Mouse (Mus musculus): ENCODE results near the gene Rusc2. TPM values are rescaled to one million over a fixed set of nuclear protein-coding genes. Genes with fewer than 3 reads are reported as not detected.
A peak's percentile ranks its signal among the peaks of the same experiment; 100 is the strongest.

The Rusc2 gene
- total RNA-seq (2021): 10 to 100 TPM; 58.6 to 63.4 TPM
- long read RNA-seq, experiment 1, full-length matches to known transcripts: 6 of 40 reads
- long read RNA-seq, experiment 1, partial matches to known transcripts: 27 of 40 reads
- long read RNA-seq, experiment 1, other reads (novel, unspliced or antisense): 7 of 40 reads
- long read RNA-seq, experiment 2, full-length matches to known transcripts: 6 of 58 reads
- long read RNA-seq, experiment 2, partial matches to known transcripts: 37 of 58 reads
- long read RNA-seq, experiment 2, other reads (novel, unspliced or antisense): 15 of 58 reads

DNA sequence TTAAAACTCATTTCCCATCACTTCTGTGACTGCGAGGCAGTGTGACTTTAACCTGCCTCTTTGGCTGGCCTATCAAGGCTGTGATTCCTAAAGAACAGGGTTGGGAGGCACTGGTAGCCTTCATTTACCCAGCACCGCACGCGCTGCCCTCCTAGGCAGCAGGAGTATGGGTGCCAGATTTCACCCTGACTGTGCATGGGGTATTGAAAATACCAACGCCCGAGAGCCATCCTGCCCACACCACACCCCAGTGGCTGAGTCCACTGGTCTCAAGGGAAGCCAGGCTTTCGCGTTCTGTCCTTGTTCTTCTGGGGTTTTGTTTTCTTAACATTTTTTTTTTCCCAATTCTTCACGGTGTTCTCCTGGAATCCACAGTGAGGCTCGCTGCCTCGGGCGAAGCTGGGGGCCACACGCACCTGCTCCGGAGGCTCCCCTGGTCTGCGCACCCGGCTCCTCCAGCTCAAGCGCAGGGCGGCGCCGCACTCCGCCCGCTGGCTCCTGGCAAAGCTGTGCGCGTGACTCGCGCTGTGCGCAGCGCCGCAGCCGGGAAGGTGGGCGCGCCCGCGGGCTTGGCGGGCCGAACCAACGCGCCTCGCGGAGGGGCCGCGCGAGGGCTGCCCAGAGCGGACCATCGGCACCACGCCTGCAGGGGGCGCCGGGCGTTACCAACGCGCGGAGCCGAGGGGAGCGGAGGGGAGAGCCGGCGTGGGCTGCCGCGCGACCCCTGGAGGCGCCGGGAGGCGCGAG is at the start of gene Rusc2:
Gene Rusc2 (plus strand): TSS at position 572 of the 747 bp plus-strand sequence.
- peak; percentile 88 to 91 for DNase-seq (ENCODE audit: low spot score in 2 of 2)

DNA sequence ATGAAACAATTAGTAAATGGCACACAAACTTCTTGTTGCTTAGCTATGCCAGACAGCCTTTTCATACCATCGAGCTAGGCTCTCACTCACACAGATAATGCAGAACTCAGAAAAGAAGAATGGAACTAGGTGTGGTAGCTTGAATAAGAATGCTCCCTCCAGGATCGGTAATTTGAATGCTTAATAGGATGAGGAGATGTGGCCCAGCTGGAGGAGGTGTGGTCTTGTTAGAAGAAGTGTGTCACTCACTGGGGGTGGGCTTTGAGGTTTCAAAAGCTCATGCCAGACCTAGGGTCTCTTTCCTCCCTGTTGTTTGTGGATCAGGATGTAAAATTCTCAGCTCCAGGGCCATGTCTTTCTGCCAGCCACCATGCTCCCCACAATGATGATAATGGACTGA is 47.0 kb upstream of the Rusc2 start:
- no peak for DNase-seq (ENCODE audit: low spot score in 2 of 2)

DNA sequence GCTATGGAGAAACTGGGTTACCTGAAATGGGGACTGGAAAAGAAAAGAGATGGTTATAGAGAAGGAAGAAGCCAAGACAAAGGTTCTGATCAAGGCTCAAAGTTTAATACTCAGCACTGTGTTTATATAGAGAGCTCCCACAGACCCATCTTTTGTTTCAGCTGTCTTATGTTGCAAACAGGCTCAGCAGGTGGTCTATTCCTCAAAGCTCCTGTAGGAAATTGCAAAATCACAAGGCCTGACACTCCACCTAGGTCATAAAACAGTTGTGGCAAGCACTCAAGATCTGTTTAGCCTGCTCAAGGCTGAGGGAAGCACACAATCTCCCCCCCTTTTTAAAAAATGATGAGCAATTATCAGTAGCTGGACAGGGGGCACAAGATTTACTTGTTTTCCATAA is 45.6 kb upstream of the Rusc2 start:
- no peak for DNase-seq (ENCODE audit: low spot score in 2 of 2)

DNA sequence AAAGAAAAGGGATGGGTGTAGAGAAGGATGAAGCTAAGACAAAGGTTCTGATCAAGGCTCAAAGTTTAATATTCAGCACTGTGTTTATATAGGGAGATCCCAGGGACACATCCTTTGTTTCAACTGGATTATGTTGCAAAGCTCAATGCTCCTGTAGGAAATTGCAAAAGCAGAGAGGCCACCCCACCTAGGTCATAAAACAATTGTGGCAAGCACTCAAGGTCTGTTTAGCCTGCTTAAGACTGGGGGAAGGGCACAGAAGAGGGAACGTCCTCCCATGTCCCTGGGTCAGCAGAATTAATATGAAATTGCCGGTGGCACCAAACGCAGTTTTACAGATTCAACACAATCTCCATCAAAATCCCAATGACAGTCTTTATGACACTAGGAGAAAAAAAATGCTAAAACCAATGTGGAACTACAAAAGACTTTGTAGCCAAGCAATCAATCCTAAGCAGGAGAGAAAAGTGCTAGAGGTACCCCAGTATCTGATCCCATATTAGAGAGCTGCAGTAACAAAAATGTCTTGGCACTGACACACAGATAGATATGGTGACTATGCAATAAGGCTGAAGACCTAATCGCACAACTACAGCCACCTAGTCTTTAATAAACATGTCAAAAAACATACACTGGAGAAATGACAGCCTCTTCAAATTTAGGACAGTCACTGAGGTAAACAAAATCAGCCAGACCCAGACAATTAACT is 41.5 kb upstream of the Rusc2 start:
- no peak for DNase-seq (ENCODE audit: low spot score in 2 of 2)

DNA sequence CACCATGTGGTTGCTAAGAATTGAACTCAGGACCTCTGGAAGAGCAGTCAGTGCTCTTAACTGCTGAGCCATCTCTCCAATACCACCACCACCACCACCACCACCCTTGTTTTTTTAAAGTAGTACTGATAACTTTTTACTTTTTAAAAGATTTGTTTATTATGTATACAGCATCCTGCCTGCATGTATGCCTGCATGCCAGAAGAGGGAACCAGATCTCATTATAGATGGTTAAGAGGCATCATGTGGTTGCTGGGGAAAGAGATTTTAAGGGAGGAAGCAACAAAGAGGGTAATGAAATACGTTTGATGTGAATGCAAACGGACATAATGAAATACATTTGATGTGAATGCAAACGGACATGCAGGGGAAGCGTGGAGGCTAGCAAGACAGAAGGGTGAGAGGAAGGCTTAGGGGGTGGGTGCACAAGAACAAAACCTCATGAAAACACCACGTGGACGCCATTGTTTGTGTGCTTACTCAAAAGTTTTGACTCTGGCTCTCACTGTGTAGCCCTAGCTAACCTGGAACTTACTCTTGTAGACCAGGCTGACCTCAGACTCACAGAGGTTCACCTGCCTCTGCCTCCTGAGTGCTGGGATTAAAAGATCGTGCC is 40.4 kb upstream of the Rusc2 start:
- no peak for DNase-seq (ENCODE audit: low spot score in 2 of 2)

DNA sequence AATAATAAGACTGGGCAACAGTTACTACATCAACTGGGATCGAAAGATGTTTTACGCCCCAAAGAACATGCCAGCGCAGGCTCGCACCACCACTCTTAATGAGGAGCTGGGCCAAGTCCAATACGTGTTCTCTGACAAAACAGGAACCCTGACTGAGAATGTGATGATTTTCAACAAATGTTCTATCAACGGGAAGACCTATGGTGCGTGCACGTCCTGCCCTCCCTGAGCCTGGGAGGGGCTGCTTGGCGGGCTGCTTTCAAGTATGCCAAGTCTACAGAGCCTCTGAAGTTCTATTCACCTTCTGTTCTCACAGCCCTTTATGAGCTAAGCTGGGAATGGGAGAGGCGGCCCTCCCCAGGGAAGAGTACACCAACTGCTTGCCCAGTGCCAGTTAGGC is 39.3 kb upstream of the Rusc2 start:
- no peak for DNase-seq (ENCODE audit: low spot score in 2 of 2)

DNA sequence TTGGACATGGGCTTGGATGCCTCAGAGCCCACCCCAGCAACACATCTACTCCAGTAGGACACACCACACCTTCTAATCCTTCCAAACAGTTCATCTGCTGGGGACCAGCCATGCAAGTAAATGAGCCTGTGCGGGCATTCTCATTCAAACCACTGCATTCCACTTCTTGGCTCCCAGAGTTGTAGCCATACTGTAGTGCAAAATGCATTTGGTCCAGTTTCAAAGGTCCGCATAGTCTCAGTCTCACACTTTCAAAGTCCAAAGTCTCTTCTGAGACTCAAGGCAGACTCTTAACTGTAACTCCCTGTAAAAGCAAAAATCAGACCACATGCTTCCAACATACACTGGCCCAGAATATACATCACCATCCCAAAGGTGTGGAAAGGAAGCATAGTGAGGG is 36.8 kb upstream of the Rusc2 start:
- DNase-seq (ENCODE audit: low spot score in 2 of 2): no peak

DNA sequence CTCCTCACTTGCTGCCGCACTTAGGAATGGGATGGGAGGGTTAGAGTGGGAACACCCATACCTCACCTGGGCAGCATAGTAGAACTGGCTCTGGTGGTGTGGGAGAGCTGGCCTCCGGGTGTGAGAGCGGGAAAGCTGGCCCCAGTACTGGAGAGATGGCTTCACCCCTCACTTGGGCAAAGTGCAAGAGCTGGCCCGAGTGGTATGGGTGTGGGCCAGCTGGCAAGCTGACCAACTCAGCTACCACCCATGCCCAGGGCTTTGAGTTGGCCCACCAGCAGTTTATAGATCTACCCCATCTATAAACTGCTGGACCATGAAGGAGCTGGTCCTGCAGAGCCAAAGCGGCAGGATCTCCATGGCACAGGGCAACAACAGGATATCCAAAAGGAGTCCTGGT is 32.6 kb upstream of the Rusc2 start:
- DNase-seq (ENCODE audit: low spot score in 2 of 2): no peak

DNA sequence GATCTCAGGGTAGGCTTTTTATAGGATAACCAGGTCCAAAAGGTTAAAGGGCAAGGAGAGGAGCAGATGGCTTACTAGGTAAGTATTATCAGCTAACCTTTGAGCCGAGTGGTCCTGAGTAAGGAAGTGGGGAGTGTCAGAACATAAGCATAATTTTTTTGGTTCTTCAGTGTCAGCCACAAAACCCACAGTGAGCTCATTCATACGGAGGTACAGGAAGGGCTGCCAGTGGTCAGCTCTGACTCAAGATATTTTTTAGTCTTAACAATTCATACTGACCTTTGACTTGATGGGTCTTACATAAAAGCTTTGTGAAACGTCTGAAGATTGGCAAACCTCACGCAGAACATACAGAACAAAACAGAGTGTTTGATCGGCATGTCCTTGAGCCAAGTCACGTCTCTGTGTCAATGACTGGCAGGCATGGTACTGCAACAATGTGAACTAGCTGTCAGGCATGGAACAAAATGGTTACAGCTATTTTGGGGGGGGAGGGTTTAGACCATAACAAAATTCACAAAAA is 31.7 kb upstream of the Rusc2 start:
- no peak for DNase-seq (ENCODE audit: low spot score in 2 of 2)

DNA sequence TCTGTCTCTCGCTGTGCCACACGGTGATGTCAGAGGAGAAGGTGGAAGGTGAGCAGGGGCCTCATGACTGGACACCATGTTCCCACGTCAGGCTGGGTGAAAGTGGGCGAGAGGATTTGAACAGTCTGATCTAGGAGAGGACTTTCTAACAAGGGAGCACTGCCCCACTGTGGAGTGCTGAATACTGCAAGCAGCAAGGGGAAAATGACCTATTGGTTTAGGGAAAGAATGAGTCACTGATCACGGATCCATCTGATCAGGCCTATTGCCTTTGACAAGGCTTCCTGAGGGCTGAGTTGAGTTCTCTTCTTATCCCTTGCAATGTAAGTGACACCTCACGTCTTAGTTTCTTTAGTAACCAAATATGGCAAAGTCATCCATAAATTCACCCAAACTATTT is 28.1 kb upstream of the Rusc2 start:
- DNase-seq (ENCODE audit: low spot score in 2 of 2): no peak

DNA sequence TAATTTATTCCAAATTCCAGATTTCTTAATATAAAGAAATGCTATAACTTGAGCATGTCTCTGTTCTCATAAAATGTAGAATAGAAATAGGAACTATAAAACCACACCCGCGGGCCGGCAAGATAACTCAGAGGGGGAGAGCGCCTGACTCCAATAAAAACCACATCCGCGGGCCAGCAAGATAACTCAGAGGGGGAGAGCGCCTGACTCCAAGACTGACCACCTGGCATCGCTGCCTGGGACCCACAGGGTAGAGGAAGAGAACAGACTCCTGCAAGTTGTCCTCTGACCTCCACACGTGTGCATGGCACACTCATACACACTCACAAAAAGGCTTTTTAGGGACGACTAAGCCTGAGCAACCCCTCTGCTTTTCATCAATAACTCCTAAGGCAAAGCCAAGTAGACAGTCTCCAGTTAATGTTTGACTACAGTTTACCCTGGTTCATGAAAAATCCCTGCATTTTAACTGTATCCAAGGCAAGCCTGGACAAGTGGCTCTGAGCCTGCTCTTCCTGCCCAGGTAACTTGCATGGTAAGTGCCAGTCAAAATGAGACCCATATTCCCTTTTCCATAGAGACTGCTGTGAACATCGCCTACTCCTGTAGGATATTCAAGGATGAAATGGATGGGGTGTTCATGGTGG is 16.7 kb upstream of the Rusc2 start:
- no peak for DNase-seq (ENCODE audit: low spot score in 2 of 2)

DNA sequence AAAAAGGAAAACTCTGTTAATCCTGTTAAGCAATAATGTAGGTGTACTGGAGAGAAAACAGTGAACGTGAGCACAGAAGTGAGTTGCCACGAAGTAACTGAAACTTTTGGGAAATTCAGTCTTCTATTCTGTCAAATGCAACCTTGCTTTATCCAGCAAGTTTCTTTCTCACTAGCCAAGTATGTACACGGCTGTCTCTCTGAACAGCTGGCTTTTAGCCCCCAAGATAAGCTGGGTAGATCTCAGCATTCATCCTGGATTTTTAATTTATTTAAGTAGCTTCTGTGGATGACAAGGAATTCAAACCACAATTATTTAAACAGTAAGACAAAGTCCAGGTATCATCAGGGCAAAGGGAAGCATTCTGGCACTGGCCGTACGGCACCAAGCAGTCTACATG is 14.5 kb upstream of the Rusc2 start:
- DNase-seq (ENCODE audit: low spot score in 2 of 2): no peak

DNA sequence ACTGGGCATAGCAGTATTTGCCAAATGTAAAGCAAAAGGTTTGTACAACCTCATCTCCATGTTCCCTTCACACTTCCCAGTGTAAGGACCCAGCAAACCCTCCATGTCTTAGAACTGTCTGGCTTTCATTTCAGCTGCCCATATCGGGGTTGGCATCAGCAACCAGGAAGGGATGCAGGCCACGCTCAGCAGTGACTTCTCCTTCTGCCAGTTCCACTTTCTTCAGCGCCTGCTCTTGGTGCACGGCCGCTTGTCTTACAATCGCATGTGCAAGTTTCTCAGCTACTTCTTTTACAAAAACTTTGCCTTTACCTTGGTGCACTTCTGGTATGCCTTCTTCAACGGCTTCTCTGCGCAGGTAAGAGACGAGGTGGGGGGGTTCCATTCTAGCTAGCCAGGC is 14.0 kb upstream of the Rusc2 start:
- no peak for DNase-seq (ENCODE audit: low spot score in 2 of 2)

DNA sequence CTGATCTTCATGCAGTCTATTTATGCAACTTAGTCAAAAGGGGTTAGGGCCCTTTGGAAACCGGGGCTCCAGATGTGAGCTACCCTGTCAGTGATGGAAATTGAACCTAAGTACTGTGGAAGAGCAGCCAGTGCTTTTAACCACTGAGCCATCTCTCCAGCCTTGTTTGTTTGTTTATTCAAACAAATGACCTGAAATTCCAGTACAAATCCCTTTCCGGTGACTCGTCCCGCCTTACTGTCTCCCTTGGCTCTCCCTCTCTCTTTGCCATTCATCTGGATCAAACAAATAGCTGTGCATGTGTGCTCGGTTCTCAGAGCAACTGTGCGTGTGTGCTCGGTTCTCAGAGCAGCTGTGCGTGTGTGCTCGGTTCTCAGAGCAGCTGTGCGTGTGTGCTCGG is 10.4 kb upstream of the Rusc2 start:
- no peak for DNase-seq (ENCODE audit: low spot score in 2 of 2)

DNA sequence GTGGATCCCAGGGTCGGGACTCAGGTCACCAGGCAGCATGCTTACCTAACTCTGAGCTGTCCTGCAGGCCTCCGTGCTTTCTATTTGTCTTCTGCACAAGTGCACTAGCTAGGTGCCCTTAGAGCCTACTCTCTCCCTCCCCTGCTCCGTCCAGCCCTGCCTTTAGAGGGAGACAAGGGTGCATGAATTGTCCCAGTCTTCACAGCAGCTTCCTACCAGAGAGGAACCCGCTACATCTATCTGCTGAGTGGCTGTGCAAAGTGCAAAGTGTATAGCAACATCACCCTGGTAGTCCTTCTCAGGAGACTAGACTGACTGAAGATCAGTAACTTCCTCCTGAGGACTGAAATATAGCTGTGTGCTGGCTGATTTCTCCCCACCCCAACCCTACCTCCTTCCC is 9.6 kb upstream of the Rusc2 start:
- no peak for DNase-seq (ENCODE audit: low spot score in 2 of 2)

DNA sequence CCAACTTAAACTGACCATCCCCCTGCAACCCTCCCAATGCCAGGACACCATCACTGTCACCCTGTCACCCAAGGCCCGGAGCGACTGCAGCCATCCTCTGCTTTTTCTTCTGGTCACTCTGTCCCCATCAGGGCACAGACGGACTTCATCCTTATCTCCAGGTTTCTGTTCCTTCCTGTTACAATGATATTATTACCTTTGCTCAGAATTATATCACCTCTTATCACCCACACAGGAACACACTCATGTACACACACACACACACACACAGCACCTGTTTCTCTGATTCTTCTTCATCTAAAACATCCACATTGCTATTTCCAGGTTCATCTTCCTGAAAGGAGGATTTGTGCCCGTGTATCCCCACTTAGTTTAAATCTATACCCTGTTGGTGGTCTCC is 7.5 kb upstream of the Rusc2 start:
- no peak for DNase-seq (ENCODE audit: low spot score in 2 of 2)

DNA sequence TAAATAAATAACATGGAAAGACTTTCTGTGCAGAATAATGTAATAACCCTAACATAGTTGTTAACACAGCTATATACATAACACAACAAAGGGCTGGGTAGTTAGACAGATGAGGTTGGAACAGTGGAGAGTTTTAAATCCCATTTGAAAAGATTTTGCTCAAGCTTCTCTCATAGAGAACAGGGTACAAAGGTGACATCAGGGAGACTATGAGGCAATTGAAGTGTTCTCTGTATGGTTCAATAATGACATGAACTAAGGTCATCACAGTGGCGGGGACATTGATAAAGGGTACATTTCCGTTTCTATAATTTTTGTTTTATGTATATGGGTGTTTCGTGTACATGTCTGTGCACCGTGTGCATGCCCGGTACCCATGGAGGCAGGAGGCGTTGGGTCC is 2.2 kb upstream of the Rusc2 start:
- DNase-seq (ENCODE audit: low spot score in 2 of 2): no peak

DNA sequence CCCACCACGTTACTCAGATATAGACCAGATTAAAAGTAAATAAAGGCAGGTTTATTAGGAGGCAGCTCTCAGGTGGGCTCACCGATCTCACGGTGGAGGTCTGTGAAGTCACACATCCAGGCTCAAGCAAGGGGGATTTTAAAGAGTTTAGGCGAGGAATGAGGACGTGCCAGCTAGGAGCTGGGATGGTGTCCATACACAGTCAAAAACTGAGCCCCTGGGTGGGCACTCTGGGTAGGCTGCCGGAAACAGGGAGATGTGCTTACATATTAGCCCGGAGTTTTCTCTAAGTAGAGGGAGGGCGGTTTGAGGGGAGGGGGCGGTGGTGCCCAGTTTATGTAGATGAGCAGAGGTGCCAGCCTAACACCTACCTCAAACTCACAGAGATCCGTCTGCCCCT is 828 bp upstream of the Rusc2 start:
- DNase-seq (ENCODE audit: low spot score in 2 of 2): no peak

DNA sequence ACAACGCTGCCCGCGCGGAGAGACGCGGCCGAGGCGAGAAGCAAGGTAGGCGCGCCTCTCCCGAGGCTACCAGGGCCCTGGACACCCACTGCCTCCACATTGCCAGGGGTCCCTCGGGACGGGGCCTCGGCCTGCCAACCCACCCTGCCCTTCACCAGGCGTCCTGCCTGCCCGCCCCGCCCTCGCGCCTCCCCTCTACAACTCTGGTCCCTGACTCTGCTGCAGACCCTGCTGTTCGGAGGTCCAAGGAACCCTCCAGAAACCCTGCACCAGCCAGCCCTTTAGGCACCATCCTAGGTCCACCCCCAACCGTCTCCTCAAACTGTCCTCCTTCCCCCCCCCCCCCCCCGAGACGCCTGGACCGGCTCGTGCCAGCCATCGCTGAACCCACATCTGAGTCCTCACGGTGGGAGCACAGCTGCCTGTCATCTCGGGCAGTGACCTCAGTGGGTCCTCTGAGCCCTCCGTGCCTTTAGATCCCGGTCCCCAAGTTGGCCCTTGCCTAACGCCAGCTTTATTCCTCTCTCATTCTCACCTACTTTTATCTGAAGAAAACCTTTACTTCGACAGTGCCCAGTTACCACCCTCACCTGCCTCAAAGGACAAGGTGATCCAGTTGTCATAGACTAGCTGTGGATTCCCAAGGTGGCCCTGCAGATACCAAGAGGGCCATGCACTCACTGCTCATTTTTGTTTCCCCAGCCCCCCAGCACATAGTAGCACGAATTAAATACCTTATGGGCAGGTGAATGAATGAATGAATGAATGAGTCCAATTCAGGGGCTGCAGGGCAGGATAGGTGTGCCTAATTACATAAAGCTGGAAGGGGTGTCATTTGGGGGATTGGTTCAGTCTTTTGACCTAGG is 609 bp downstream of the Rusc2 start:
- no peak for DNase-seq (ENCODE audit: low spot score in 2 of 2)
